Mouse (Mus musculus): Measurements from ENCODE around the gene BC034090. TPM values are rescaled to one million over a fixed set of nuclear protein-coding genes. Genes with fewer than 3 reads are reported as not detected.

BC034090 gene
- polyA plus RNA-seq, 1 experiment from 2014 or later = 3.3 TPM

- Histone ChIP-seq H3K4me1 (ENCODE audit: control insufficient read depth, insufficient read depth, low read length) (peaks cover 28% of the 10 kb centered on the region), H3K27me3 (ENCODE audit: control insufficient read depth, insufficient read depth, low read length) (no peaks in the 10 kb centered on the region), H3K9me3 (ENCODE audit: control insufficient read depth, low read depth, low read length) (no peaks in the 10 kb centered on the region), H3K9ac (replicated peaks; ENCODE audit: low read depth, low read length) (no peak overlapping the region), H3K36me3 (ENCODE audit: control insufficient read depth, insufficient read depth, low read length) (peaks cover 16% of the 10 kb centered on the region), H3K27ac (ENCODE audit: low read length) (peak overlapping the region; percentile 34; the same call in 1 of the 2 replicates), H3K4me2 (replicated peaks; ENCODE audit: low read depth, low read length) (0 out of 2 replicates have a peak overlapping the region, but pooled peaks have one; percentile 12), H3K4me3 (ENCODE audit: low read depth, low read length) (no peak overlapping the region)
- ATAC-seq (ENCODE audit: insufficient number of reproducible peaks, insufficient read depth, low FRiP score, low read depth) = peak; percentile 77
- WGBS = 60% methylated on average over 4 of the region's 4 CpGs
These were observed 42.8 kb downstream of the BC034090 start for GRCm38 (mm10) chr1:155201373-155201879.

- Histone ChIP-seq H3K4me3 (ENCODE audit: low read depth, low read length) (no peak overlapping the region), H3K27ac (ENCODE audit: low read length) (peak overlapping the region; percentile 48; the same call in 1 of the 2 replicates), H3K4me2 (replicated peaks; ENCODE audit: low read depth, low read length) (0 out of 2 replicates have a peak overlapping the region, but pooled peaks have one; percentile 12), H3K36me3 (ENCODE audit: control insufficient read depth, insufficient read depth, low read length) (peaks cover 16% of the 10 kb centered on the region), H3K9ac (replicated peaks; ENCODE audit: low read depth, low read length) (no peak overlapping the region), H3K27me3 (ENCODE audit: control insufficient read depth, insufficient read depth, low read length) (no peaks in the 10 kb centered on the region), H3K4me1 (ENCODE audit: control insufficient read depth, insufficient read depth, low read length) (peaks cover 23% of the 10 kb centered on the region), H3K9me3 (ENCODE audit: control insufficient read depth, low read depth, low read length) (no peaks in the 10 kb centered on the region)
- no peak for ATAC-seq (ENCODE audit: insufficient number of reproducible peaks, insufficient read depth, low FRiP score, low read depth)
- 44% methylated on average over 2 of the region's 2 CpGs for WGBS
These were observed 43.3 kb downstream of the BC034090 start for GRCm38 (mm10) chr1:155200967-155201366.

- Histone ChIP-seq H3K27me3 (ENCODE audit: control insufficient read depth, insufficient read depth, low read length) (no peaks in the 10 kb centered on the region), H3K27ac (ENCODE audit: low read length) (no peak overlapping the region), H3K36me3 (ENCODE audit: control insufficient read depth, insufficient read depth, low read length) (peaks cover 16% of the 10 kb centered on the region), H3K9me3 (ENCODE audit: control insufficient read depth, low read depth, low read length) (no peaks in the 10 kb centered on the region), H3K9ac (replicated peaks; ENCODE audit: low read depth, low read length) (no peak overlapping the region), H3K4me2 (replicated peaks; ENCODE audit: low read depth, low read length) (no peak overlapping the region), H3K4me1 (ENCODE audit: control insufficient read depth, insufficient read depth, low read length) (peaks cover 9% of the 10 kb centered on the region; the same call in 1 of the 2 replicates), H3K4me3 (ENCODE audit: low read depth, low read length) (no peak overlapping the region)
- 70% methylated on average over 6 of the region's 6 CpGs for WGBS
- ATAC-seq (ENCODE audit: insufficient number of reproducible peaks, insufficient read depth, low FRiP score, low read depth) = no peak
These were observed 44.7 kb downstream of the BC034090 start for GRCm38 (mm10) chr1:155199522-155199921.

GRCm38 (mm10) chr1:155196691-155197090 lies 47.6 kb downstream of the BC034090 start:
- Histone ChIP-seq H3K9me3 (ENCODE audit: control insufficient read depth, low read depth, low read length) (no peaks in the 10 kb centered on the region), H3K4me3 (ENCODE audit: low read depth, low read length) (no peak overlapping the region), H3K4me1 (ENCODE audit: control insufficient read depth, insufficient read depth, low read length) (peaks cover 7% of the 10 kb centered on the region; the same call in 1 of the 2 replicates), H3K27ac (ENCODE audit: low read length) (no peak overlapping the region), H3K36me3 (ENCODE audit: control insufficient read depth, insufficient read depth, low read length) (peaks cover 24% of the 10 kb centered on the region), H3K4me2 (replicated peaks; ENCODE audit: low read depth, low read length) (no peak overlapping the region), H3K9ac (replicated peaks; ENCODE audit: low read depth, low read length) (no peak overlapping the region), H3K27me3 (ENCODE audit: control insufficient read depth, insufficient read depth, low read length) (no peaks in the 10 kb centered on the region)
- WGBS = 82% methylated on average over 4 of the region's 4 CpGs
- no peak for ATAC-seq (ENCODE audit: insufficient number of reproducible peaks, insufficient read depth, low FRiP score, low read depth)

GRCm38 (mm10) chr1:155192805-155193368 lies 51.4 kb downstream of the BC034090 start:
- 70% methylated on average over 15 of the region's 15 CpGs for WGBS
- Histone ChIP-seq H3K27ac (ENCODE audit: low read length) (no peak overlapping the region), H3K9ac (replicated peaks; ENCODE audit: low read depth, low read length) (no peak overlapping the region), H3K9me3 (ENCODE audit: control insufficient read depth, low read depth, low read length) (no peaks in the 10 kb centered on the region), H3K4me1 (ENCODE audit: control insufficient read depth, insufficient read depth, low read length) (no peaks in the 10 kb centered on the region), H3K36me3 (ENCODE audit: control insufficient read depth, insufficient read depth, low read length) (peaks cover 24% of the 10 kb centered on the region), H3K4me3 (ENCODE audit: low read depth, low read length) (no peak overlapping the region), H3K4me2 (replicated peaks; ENCODE audit: low read depth, low read length) (no peak overlapping the region), H3K27me3 (ENCODE audit: control insufficient read depth, insufficient read depth, low read length) (no peaks in the 10 kb centered on the region)
- no peak for ATAC-seq (ENCODE audit: insufficient number of reproducible peaks, insufficient read depth, low FRiP score, low read depth)

- Histone ChIP-seq H3K4me3 (ENCODE audit: low read depth, low read length) (no peak overlapping the region), H3K27ac (ENCODE audit: low read length) (no peak overlapping the region), H3K27me3 (ENCODE audit: control insufficient read depth, insufficient read depth, low read length) (no peaks in the 10 kb centered on the region), H3K4me1 (ENCODE audit: control insufficient read depth, insufficient read depth, low read length) (no peaks in the 10 kb centered on the region), H3K36me3 (ENCODE audit: control insufficient read depth, insufficient read depth, low read length) (peaks cover 28% of the 10 kb centered on the region), H3K4me2 (replicated peaks; ENCODE audit: low read depth, low read length) (no peak overlapping the region), H3K9ac (replicated peaks; ENCODE audit: low read depth, low read length) (no peak overlapping the region), H3K9me3 (ENCODE audit: control insufficient read depth, low read depth, low read length) (no peaks in the 10 kb centered on the region)
- no peak for ATAC-seq (ENCODE audit: insufficient number of reproducible peaks, insufficient read depth, low FRiP score, low read depth)
- WGBS = 66% methylated on average over 2 of the region's 2 CpGs
These were observed 52.6 kb downstream of the BC034090 start for GRCm38 (mm10) chr1:155191671-155192070.

GRCm38 (mm10) chr1:155191219-155191618 lies 53.0 kb downstream of the BC034090 start:
- H3K9me3 ChIP-seq (ENCODE audit: control insufficient read depth, low read depth, low read length) = no peaks in the 10 kb centered on the region
- no peak overlapping the region for H3K27ac ChIP-seq (ENCODE audit: low read length)
- no peak for ATAC-seq (ENCODE audit: insufficient number of reproducible peaks, insufficient read depth, low FRiP score, low read depth)
- peaks cover 29% of the 10 kb centered on the region for H3K36me3 ChIP-seq (ENCODE audit: control insufficient read depth, insufficient read depth, low read length)
- no peak overlapping the region for H3K4me2 ChIP-seq (replicated peaks; ENCODE audit: low read depth, low read length)
- H3K4me1 ChIP-seq (ENCODE audit: control insufficient read depth, insufficient read depth, low read length) = no peaks in the 10 kb centered on the region
- H3K9ac ChIP-seq (replicated peaks; ENCODE audit: low read depth, low read length) = no peak overlapping the region
- H3K27me3 ChIP-seq (ENCODE audit: control insufficient read depth, insufficient read depth, low read length) = no peaks in the 10 kb centered on the region
- no peak overlapping the region for H3K4me3 ChIP-seq (ENCODE audit: low read depth, low read length)
- 92% methylated on average over 8 of the region's 8 CpGs for WGBS

- H3K4me2 ChIP-seq (replicated peaks; ENCODE audit: low read depth, low read length) = no peak overlapping the region
- no peaks in the 10 kb centered on the region for H3K27me3 ChIP-seq (ENCODE audit: control insufficient read depth, insufficient read depth, low read length)
- no peak overlapping the region for H3K9ac ChIP-seq (replicated peaks; ENCODE audit: low read depth, low read length)
- 88% methylated on average over 4 of the region's 4 CpGs for WGBS
- H3K4me1 ChIP-seq (ENCODE audit: control insufficient read depth, insufficient read depth, low read length) = no peaks in the 10 kb centered on the region
- H3K4me3 ChIP-seq (ENCODE audit: low read depth, low read length) = no peak overlapping the region
- ATAC-seq (ENCODE audit: insufficient number of reproducible peaks, insufficient read depth, low FRiP score, low read depth) = no peak
- no peak overlapping the region for H3K27ac ChIP-seq (ENCODE audit: low read length)
- H3K36me3 ChIP-seq (ENCODE audit: control insufficient read depth, insufficient read depth, low read length) = peaks cover 29% of the 10 kb centered on the region
- H3K9me3 ChIP-seq (ENCODE audit: control insufficient read depth, low read depth, low read length) = no peaks in the 10 kb centered on the region
These were observed 55.6 kb downstream of the BC034090 start for GRCm38 (mm10) chr1:155188656-155189055.

- H3K4me2 ChIP-seq (replicated peaks; ENCODE audit: low read depth, low read length) = no peak overlapping the region
- no peak overlapping the region for H3K9ac ChIP-seq (replicated peaks; ENCODE audit: low read depth, low read length)
- WGBS = 76% methylated on average over 3 of the region's 3 CpGs
- no peak for ATAC-seq (ENCODE audit: insufficient number of reproducible peaks, insufficient read depth, low FRiP score, low read depth)
- H3K4me3 ChIP-seq (ENCODE audit: low read depth, low read length) = no peak overlapping the region
- no peaks in the 10 kb centered on the region for H3K4me1 ChIP-seq (ENCODE audit: control insufficient read depth, insufficient read depth, low read length)
- H3K9me3 ChIP-seq (ENCODE audit: control insufficient read depth, low read depth, low read length) = no peaks in the 10 kb centered on the region
- H3K36me3 ChIP-seq (ENCODE audit: control insufficient read depth, insufficient read depth, low read length) = peaks cover 8% of the 10 kb centered on the region; the same call in 1 of the 2 replicates
- H3K27ac ChIP-seq (ENCODE audit: low read length) = no peak overlapping the region
- H3K27me3 ChIP-seq (ENCODE audit: control insufficient read depth, insufficient read depth, low read length) = no peaks in the 10 kb centered on the region
These were observed 60.1 kb downstream of the BC034090 start for GRCm38 (mm10) chr1:155184191-155184590.

Data from stomach, embryonic 14.5 days (tissue).